Mouse (Mus musculus) heart, embryonic 10.5 days (tissue): ENCODE measurements around the gene H2-M3. TPM values are rescaled to one million over a fixed set of nuclear protein-coding genes. Genes with fewer than 3 reads are reported as not detected.
"Not testable (repeated sequence)": the region's sequence is repeated elsewhere in the genome, so short reads cannot be mapped to it uniquely, and the experiment has no call there.

Experiments used
- DNase-seq: peaks from one replicate; pipeline ENCODE4 v3.0.0-alpha.2; 2017; ENCODE audit warnings: low spot score
- H3K27ac ChIP-seq: fragments of 300-500 bp; sonication (generic); 2 replicates; pipeline ENCODE4 v1.5.1; 2016; ENCODE audit warnings: mild to moderate bottlenecking
- H3K27me3 ChIP-seq: fragments of 300-500 bp; sonication (generic); 2 replicates; pipeline ENCODE4 v1.6.1; 2016; ENCODE audit warnings: mild to moderate bottlenecking; ENCODE audit not compliant: poor library complexity, insufficient read depth, severe bottlenecking
- H3K36me3 ChIP-seq: fragments of 300-500 bp; sonication (generic); 2 replicates; pipeline ENCODE4 v1.6.1; 2016; ENCODE audit warnings: mild to moderate bottlenecking, moderate library complexity
- H3K4me1 ChIP-seq: fragments of 300-500 bp; sonication (generic); 2 replicates; pipeline ENCODE4 v1.6.1; 2016; ENCODE audit warnings: mild to moderate bottlenecking
- H3K4me3 ChIP-seq: fragments of 300-500 bp; sonication (generic); 2 replicates; pipeline ENCODE4 v1.5.1; 2016; ENCODE audit warnings: mild to moderate bottlenecking, moderate library complexity
- H3K9me3 ChIP-seq: fragments of 300-500 bp; sonication (generic); 2 replicates; pipeline ENCODE4 v1.6.1; 2016; ENCODE audit warnings: mild to moderate bottlenecking, moderate library complexity
- WGBS: fragments of 180-500 bp; shearing (Covaris S2); methylation state at CpG from one replicate; pipeline ENCODE4 v1.1.7; 2016; 5-methylcytosine and 5-hydroxymethylcytosine counted together
- polyA plus RNA-seq: library from polyadenylated mRNA; unstranded; fragments of >200 nt; fragmentation: Nextera tagmentation; extraction: Ambion mirVana; gene quantifications from 2 replicates; pipeline ENCODE4 v1.2.1, GENCODE M21; 2016

Gene H2-M3
- 1.00 and 1.7 TPM in 2 replicates for polyA plus RNA-seq

DNA sequence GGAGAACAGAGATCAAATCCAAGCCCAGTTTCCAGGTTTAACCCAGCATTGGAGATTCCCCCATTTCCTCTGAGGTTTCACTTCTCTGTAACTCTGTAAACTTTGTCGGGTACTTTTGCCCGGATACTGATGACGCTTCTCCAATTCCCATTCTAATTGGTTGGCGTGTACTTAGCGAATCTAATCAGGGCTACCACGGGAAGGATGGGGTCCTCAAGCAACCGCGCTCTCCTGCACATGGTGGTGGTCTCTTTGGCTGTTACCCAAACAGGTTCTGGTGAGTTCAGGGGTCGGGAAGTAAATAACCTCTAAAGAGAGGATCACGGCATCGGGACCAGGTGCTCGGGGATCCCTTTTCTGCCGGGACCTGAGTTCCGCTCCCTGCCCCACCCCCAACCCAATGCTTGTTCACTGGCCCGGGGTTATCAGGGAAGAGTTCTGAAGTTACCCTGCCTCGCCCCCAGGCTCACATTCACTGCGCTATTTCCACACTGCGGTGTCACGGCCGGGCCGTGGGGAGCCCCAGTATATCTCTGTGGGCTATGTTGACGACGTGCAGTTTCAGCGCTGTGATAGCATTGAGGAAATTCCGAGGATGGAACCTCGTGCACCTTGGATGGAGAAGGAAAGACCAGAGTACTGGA lies at the start of gene H2-M3:
Gene H2-M3 (plus strand): TSS at position 163 of the 644 bp plus-strand sequence.
- peak within 1 kb of the TSS; percentile 68 for H3K4me3 ChIP-seq
- no peaks in the 10 kb centered on the region for H3K9me3 ChIP-seq
- H3K4me1 ChIP-seq = no peaks in the 10 kb centered on the region
- peak; percentile 78 for DNase-seq
- 3% methylated on average over 26 of the region's 26 CpGs for WGBS
- no peaks in the 10 kb centered on the region for H3K36me3 ChIP-seq
- peaks cover 3% of the 10 kb centered on the region; the same call in 1 of the 2 replicates for H3K27me3 ChIP-seq
- H3K27ac ChIP-seq = no peak within 1 kb of the TSS

GRCm38 (mm10) chr17:37221879-37222278 lies 48.1 kb upstream of the H2-M3 start:
- Histone ChIP-seq H3K27ac (no peak overlapping the region), H3K27me3 (no peaks in the 10 kb centered on the region), H3K36me3 (no peaks in the 10 kb centered on the region), H3K9me3 (no peaks in the 10 kb centered on the region), H3K4me3 (no peak overlapping the region), H3K4me1 (no peaks in the 10 kb centered on the region)
- 18% methylated on average over 1 of the region's 1 CpGs for WGBS
- DNase-seq = no peak

- H3K27me3 ChIP-seq, H3K36me3 ChIP-seq, H3K9me3 ChIP-seq, H3K4me3 ChIP-seq, DNase-seq, H3K4me1 ChIP-seq, H3K27ac ChIP-seq: not testable (repeated sequence)
- 86% methylated on average over 2 of the region's 2 CpGs for WGBS
Observed at GRCm38 (mm10) chr17:37237230-37237629, 32.8 kb upstream of the H2-M3 start, which contains the start of gene Olfr97. Gene Olfr97 (minus strand): TSS chr17:37237330.

DNA sequence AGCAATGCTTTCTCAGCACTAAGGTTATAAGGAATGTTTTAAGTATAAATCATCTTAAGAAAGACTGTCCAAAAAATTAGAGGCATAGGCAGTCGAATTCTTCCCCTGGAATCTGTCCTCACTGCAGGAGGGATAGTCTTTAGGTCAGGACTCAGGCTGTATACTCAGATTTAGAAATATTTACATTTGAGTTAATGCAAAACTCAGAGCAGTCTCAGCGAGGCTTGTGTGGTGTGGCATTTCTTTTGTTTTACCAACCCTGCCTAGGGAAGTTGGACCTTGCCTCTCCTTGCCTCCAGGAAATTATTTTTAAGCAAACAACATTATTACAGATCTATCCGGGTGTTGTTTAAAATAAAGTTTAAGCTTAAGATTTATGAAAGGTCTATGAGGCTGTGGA lies 27.8 kb upstream of the H2-M3 start:
- H3K9me3 ChIP-seq = no peaks in the 10 kb centered on the region
- H3K36me3 ChIP-seq = no peaks in the 10 kb centered on the region
- WGBS = 59% methylated on average over 3 of the region's 3 CpGs
- H3K4me1 ChIP-seq = no peaks in the 10 kb centered on the region
- DNase-seq = no peak
- H3K27ac ChIP-seq = no peak overlapping the region
- H3K27me3 ChIP-seq = no peaks in the 10 kb centered on the region
- H3K4me3 ChIP-seq = no peak overlapping the region

DNA sequence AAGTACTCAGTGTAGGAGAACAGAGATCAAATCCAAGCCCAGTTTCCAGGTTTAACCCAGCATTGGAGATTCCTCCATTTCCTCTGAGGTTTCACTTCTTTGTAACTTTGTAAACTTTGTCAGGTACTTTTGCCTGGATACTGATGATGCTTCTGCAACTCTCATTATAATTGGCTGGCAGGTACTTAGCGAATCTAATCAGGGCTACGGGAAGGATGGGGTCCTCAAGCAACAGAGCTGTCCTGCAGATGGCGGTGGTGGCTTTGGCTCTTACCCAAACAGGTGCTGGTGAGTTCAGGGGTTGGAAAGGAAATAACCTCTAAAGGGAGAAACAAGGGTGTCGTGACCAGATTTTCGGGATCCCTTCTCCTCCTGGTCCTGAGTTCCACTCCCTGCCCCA lies 23.3 kb upstream of the H2-M3 start:
- no peaks in the 10 kb centered on the region for H3K27me3 ChIP-seq
- H3K9me3 ChIP-seq = no peaks in the 10 kb centered on the region
- 28% methylated on average over 5 of the region's 5 CpGs for WGBS
- H3K27ac ChIP-seq = no peak overlapping the region
- H3K36me3 ChIP-seq = no peaks in the 10 kb centered on the region
- H3K4me3 ChIP-seq = no peak overlapping the region
- H3K4me1 ChIP-seq = no peaks in the 10 kb centered on the region
- no peak for DNase-seq

DNA sequence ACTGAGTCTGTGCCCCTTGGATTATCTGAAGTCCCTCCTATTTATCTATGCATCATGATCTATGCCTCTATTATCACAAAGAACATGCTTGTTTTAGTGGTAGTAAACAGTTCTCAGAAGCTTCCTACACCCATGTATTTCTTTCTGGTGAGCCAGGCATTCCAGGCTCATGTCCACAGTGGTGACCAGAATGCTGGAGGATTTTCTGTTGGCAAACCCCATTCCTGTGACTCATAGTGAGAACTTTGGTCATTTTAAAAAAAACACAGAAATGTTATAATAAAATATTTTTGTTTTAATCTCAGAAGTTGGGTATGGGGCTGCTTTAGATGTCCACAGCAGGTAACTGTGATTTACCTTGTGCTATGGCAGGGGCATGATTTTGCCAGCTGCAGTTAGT lies 20.6 kb upstream of the H2-M3 start:
- no peak overlapping the region for H3K27ac ChIP-seq
- no peaks in the 10 kb centered on the region for H3K36me3 ChIP-seq
- H3K4me3 ChIP-seq = no peak overlapping the region
- no peaks in the 10 kb centered on the region for H3K9me3 ChIP-seq
- no peaks in the 10 kb centered on the region for H3K4me1 ChIP-seq
- no peaks in the 10 kb centered on the region for H3K27me3 ChIP-seq
- DNase-seq = no peak

DNA sequence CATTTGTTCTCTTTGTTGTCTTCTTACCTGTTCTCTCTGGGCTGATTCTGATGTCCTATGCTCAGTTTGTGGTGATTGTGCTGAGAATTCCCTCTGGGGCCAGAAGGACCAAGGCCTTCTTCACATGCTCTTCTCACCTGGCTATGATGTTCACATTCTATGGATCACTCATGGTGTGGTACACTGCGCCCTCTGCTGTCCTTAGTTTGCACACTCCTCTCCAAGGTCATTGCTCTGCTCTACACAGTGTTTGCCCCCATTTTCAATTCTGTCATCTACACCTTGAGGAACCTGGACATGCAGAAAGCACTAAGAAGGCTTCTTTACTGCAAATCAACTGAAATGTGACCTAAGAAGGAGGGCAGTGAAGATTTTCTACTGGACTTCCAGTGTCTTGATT lies 19.5 kb upstream of the H2-M3 start:
- Histone ChIP-seq H3K36me3 (no peaks in the 10 kb centered on the region), H3K4me1 (no peaks in the 10 kb centered on the region), H3K27me3 (no peaks in the 10 kb centered on the region), H3K27ac (no peak overlapping the region), H3K9me3 (no peaks in the 10 kb centered on the region), H3K4me3 (no peak overlapping the region)
- no peak for DNase-seq
- WGBS = 10% methylated on average over 1 of the region's 1 CpGs

DNA sequence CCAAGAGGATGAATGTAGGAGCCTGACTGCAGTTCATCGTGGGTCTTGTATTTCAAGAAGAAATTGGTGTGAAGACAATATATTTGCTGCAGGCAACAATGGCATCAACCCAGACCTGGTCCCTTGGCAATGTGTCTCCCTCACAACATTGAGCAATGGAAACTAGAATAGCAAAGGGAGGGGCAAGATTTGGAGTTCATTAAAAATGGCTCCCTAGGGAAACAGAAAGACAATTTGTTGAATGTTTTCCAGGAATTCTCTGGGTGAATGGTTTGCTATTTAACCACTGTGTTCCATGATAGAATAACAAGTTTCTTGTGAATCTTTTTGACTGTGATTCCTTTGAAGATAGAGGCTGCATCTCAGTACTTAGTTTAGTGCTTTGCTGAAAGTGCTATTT lies 6.4 kb upstream of the H2-M3 start, which contains the start of gene Olfr98:
Gene Olfr98 (minus strand): TSS at position 124 of the 400 bp plus-strand sequence.
- DNase-seq = no peak
- H3K27me3 ChIP-seq = no peaks in the 10 kb centered on the region
- H3K9me3 ChIP-seq = no peaks in the 10 kb centered on the region
- no peak within 1 kb of the TSS for H3K4me3 ChIP-seq
- 82% methylated on average over 1 of the region's 1 CpGs for WGBS
- H3K4me1 ChIP-seq = no peaks in the 10 kb centered on the region
- H3K36me3 ChIP-seq = no peaks in the 10 kb centered on the region
- no peak within 1 kb of the TSS for H3K27ac ChIP-seq

- Histone ChIP-seq H3K4me1 (no peaks in the 10 kb centered on the region), H3K9me3 (no peaks in the 10 kb centered on the region), H3K4me3 (peak overlapping the region; percentile 68), H3K36me3 (no peaks in the 10 kb centered on the region), H3K27ac (no peak overlapping the region), H3K27me3 (peaks cover 3% of the 10 kb centered on the region; the same call in 1 of the 2 replicates)
- no peak for DNase-seq
- 51% methylated on average over 8 of the region's 8 CpGs for WGBS
Observed at GRCm38 (mm10) chr17:37270702-37271092, 677 bp downstream of the H2-M3 start.

DNA sequence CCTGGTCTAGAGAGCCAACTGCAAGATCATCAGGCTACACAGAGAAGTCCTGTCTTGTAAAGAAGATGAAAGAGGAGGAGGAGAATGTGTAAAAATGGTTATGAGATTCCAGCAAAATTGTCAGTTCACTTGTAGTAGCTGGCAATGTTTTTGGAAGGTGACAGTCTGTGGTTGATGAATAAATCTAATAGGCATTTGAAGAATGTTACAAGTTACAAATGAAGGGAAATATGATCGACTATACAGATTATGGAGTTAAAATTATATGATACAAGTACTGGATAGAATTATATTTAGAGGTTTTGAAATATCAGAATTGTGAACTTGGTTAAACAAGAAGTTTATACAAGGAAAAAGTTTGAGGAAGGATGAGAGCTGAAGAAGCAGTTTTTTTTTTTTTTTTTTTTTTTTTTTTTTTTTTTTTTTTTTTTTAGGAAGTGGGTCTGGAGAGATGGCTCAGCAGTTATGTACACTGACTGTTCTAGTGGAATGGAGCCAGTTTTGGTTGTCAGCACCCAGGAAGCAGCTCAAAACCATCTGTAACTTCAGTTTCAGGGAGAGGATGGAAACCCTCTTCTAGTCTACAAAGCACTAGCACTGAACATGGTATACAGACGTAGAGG lies 5.7 kb downstream of the H2-M3 start:
- no peak for DNase-seq
- Histone ChIP-seq H3K9me3 (no peaks in the 10 kb centered on the region), H3K4me3 (no peak overlapping the region), H3K27ac (no peak overlapping the region), H3K36me3 (no peaks in the 10 kb centered on the region), H3K27me3 (peaks cover 2% of the 10 kb centered on the region; the same call in 1 of the 2 replicates), H3K4me1 (no peaks in the 10 kb centered on the region)
- WGBS = 70% methylated on average over 2 of the region's 2 CpGs

DNA sequence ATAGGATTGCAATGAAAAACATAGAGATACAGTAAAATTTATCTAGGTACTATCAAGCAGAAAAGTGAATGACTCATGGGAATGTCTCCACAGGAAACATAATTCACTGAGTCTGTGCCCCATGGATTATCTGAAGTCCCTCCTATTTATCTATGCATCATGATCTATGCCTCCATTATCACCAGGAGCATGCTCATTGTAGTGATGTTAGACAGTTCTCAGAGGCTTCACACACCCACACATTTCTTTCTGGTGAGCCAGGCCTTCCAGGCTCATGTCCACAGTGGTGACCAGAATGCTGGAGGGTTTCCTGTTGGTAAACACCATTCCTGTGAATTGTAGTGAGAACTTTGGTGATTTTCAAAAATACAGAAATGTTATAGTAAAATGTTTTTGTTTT lies 6.6 kb downstream of the H2-M3 start:
- H3K9me3 ChIP-seq = no peaks in the 10 kb centered on the region
- H3K4me1 ChIP-seq = no peaks in the 10 kb centered on the region

GRCm38 (mm10) chr17:37280331-37280730 lies 10.3 kb downstream of the H2-M3 start:
- DNase-seq = no peak
- no peaks in the 10 kb centered on the region for H3K4me1 ChIP-seq
- no peaks in the 10 kb centered on the region for H3K27me3 ChIP-seq
- no peaks in the 10 kb centered on the region for H3K36me3 ChIP-seq
- H3K27ac ChIP-seq = no peak overlapping the region
- H3K9me3 ChIP-seq = no peaks in the 10 kb centered on the region
- H3K4me3 ChIP-seq = no peak overlapping the region
- 72% methylated on average over 1 of the region's 1 CpGs for WGBS

More for the DNA sequence above, 6.6 kb downstream of the H2-M3 start:
- Histone ChIP-seq H3K4me3 (no peak overlapping the region), H3K36me3 (no peaks in the 10 kb centered on the region), H3K27ac (no peak overlapping the region), H3K27me3 (no peaks in the 10 kb centered on the region)
- DNase-seq = no peak

GRCm38 (mm10) chr17:37283360-37283759 lies 13.3 kb downstream of the H2-M3 start, which contains the start of gene Olfr99:
Gene Olfr99 (minus strand): TSS chr17:37283460.
- Histone ChIP-seq H3K36me3 (no peaks in the 10 kb centered on the region), H3K27ac (no peak within 1 kb of the TSS), H3K9me3 (no peaks in the 10 kb centered on the region), H3K4me3 (no peak within 1 kb of the TSS), H3K27me3 (no peaks in the 10 kb centered on the region), H3K4me1 (no peaks in the 10 kb centered on the region)
- no peak for DNase-seq
- WGBS = 88% methylated on average over 1 of the region's 1 CpGs
